Mouse (Mus musculus): ENCODE data around the gene Gm2696.
"Not testable (repeated sequence)": the region's sequence is repeated elsewhere in the genome, so short reads cannot be mapped to it uniquely, and the experiment has no call there.

DNA sequence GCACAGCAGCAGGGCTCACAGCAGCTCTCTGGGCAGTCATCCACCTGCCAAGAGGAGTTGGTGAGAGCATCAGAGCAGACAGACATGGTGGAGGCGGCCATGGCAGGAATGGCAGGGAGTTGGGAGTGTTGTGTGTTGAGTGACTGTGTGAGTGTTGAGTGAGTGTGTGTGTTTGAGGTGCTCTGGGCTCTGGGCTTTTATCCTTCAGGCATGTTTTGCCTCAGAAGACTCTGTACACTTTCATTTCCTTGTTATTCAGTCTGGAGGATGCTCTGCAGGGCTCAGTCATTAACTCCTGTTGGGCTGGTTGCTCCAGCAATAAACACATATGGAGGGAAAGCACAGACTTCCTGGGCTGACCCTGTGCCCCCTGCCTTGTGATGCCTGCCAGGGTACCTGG, 43.3 kb upstream of the Gm2696 start, which contains the start of gene Gm3238:
- not testable (repeated sequence) for TF ChIP-seq CTCF, EP300 (IDR thresholded peaks at IDR 0.05; ENCODE audit: low read depth)
